Mouse (Mus musculus): ENCODE results near the gene Gm13272. TPM values are rescaled to one million over a fixed set of nuclear protein-coding genes. Genes with fewer than 3 reads are reported as not detected.
A peak's percentile ranks its signal among the peaks of the same experiment; 100 is the strongest.
"Not testable (repeated sequence)": the region's sequence is repeated elsewhere in the genome, so short reads cannot be mapped to it uniquely, and the experiment has no call there.

The Gm13272 gene
- polyA plus RNA-seq, 1 experiment: not detected

- H3K4me3 ChIP-seq (ENCODE audit: insufficient read depth, low read length); H3K27ac ChIP-seq (ENCODE audit: insufficient read depth, low read depth, low read length); H3K4me1 ChIP-seq (ENCODE audit: control insufficient read depth, insufficient read depth, low read length): not testable (repeated sequence)
Observed at GRCm38 (mm10) chr4:88762341-88762740, 17.3 kb upstream of the Gm13272 start.

DNA sequence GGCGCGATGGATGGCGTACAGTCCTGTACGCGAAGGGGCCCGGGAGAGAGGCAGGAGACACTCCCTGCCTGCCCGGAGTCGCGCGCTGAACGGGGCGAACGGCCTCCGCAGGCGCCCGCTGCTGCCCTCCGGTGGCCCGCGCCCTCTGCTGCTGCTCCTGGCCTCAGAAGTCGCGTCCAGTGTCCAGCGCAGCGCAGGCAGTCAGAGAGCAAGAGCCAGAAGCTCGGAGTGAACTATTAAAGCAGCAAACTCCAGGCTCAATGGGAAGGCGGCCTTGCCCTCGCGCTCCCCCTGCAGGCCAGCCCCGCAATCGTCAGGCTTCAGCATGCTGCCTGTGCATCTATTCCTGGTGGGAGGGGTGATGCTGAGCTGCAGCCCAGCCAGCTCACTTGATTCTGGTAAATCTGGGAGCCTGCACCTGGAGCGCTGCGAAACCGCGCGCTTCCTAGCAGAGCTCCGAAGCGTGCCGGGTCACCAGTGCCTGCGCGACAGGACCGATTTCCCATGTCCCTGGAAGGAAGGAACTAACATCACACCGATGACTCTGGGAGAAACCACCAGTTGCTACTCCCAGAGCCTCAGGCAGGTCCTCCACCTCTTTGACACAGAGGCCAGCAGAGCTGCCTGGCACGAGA, 16.1 kb upstream of the Gm13272 start:
- not testable (repeated sequence) for H3K27ac ChIP-seq (ENCODE audit: insufficient read depth, low read depth, low read length)

DNA sequence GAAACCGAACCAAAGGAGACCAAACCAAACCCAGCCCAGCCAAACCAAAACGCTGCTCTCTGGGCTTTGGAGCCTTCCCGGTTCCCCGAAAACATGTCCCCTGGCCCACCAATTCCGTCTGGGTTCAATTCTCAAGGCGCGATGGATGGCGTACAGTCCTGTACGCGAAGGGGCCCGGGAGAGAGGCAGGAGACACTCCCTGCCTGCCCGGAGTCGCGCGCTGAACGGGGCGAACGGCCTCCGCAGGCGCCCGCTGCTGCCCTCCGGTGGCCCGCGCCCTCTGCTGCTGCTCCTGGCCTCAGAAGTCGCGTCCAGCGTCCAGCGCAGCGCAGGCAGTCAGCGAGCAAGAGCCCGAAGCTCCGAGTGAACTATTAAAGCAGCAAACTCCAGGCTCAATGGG, 6.1 kb upstream of the Gm13272 start, which contains the start of gene Gm13290:
Gene Gm13290, plus strand, starts transcription at position 301 of the 400 bp plus-strand sequence.
- not testable (repeated sequence) for H3K4me1 ChIP-seq (ENCODE audit: control insufficient read depth, insufficient read depth, low read length); H3K27ac ChIP-seq (ENCODE audit: insufficient read depth, low read depth, low read length)

More for the DNA sequence above, 16.1 kb upstream of the Gm13272 start:
- not testable (repeated sequence) for H3K4me1 ChIP-seq (ENCODE audit: control insufficient read depth, insufficient read depth, low read length)
- H3K4me3 ChIP-seq (ENCODE audit: insufficient read depth, low read length): peak overlapping the region; percentile 41

GRCm38 (mm10) chr4:88776622-88777021, 3.0 kb upstream of the Gm13272 start, which contains the start of gene Gm13289:
Gene Gm13289, plus strand, starts transcription at chr4:88776922.
- not testable (repeated sequence) for H3K27ac ChIP-seq (ENCODE audit: insufficient read depth, low read depth, low read length); H3K4me3 ChIP-seq (ENCODE audit: insufficient read depth, low read length); H3K4me1 ChIP-seq (ENCODE audit: control insufficient read depth, insufficient read depth, low read length)

More for the DNA sequence above, 6.1 kb upstream of the Gm13272 start, which contains the start of gene Gm13290:
- not testable (repeated sequence) for H3K4me3 ChIP-seq (ENCODE audit: insufficient read depth, low read length)

- H3K4me3 ChIP-seq (ENCODE audit: insufficient read depth, low read length); H3K27ac ChIP-seq (ENCODE audit: insufficient read depth, low read depth, low read length); H3K4me1 ChIP-seq (ENCODE audit: control insufficient read depth, insufficient read depth, low read length): not testable (repeated sequence)
Observed at GRCm38 (mm10) chr4:88780320-88780719, 670 bp downstream of the Gm13272 start.

DNA sequence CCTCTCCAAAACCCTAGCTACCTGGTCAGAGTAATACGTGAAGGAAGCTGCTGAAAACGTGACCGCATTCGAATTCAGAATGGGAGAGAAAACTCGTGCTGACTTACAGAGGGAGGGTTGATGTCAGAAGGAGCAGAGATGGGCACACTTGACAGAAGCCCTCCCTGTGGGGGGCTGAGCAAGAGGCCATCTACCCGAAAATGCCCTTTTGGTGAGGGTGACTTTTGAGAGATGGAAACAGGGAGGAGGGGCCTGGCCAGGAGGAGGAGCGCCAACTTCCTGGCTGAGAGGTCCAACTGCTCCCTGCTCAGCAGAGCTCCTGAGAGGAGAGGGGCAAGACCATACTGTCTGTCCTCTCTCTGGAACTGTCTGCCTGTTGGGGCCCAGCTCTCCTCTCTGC, 2.2 kb downstream of the Gm13272 start, which contains the start of gene Ifnz:
Gene Ifnz, plus strand, starts transcription at position 301 of the 400 bp plus-strand sequence.
- not testable (repeated sequence) for H3K4me1 ChIP-seq (ENCODE audit: control insufficient read depth, insufficient read depth, low read length); H3K27ac ChIP-seq (ENCODE audit: insufficient read depth, low read depth, low read length)
- H3K4me3 ChIP-seq (ENCODE audit: insufficient read depth, low read length): peak within 1 kb of the TSS; percentile 44

DNA sequence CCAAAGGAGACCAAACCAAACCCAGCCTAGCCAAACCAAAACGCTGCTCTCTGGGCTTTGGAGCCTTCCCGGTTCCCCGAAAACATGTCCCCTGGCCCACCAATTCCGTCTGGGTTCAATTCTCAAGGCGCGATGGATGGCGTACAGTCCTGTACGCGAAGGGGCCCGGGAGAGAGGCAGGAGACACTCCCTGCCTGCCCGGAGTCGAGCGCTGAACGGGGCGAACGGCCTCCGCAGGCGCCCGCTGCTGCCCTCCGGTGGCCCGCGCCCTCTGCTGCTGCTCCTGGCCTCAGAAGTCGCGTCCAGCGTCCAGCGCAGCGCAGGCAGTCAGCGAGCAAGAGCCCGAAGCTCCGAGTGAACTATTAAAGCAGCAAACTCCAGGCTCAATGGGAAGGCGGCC, 2.7 kb downstream of the Gm13272 start:
- not testable (repeated sequence) for H3K4me1 ChIP-seq (ENCODE audit: control insufficient read depth, insufficient read depth, low read length); H3K27ac ChIP-seq (ENCODE audit: insufficient read depth, low read depth, low read length)
- peak overlapping the region; percentile 44 for H3K4me3 ChIP-seq (ENCODE audit: insufficient read depth, low read length)

GRCm38 (mm10) chr4:88785409-88785808, 5.8 kb downstream of the Gm13272 start, which contains the start of gene Gm13276:
Gene Gm13276, plus strand, starts transcription at chr4:88785709.
- H3K4me1 ChIP-seq (ENCODE audit: control insufficient read depth, insufficient read depth, low read length); H3K4me3 ChIP-seq (ENCODE audit: insufficient read depth, low read length); H3K27ac ChIP-seq (ENCODE audit: insufficient read depth, low read depth, low read length): not testable (repeated sequence)

- H3K27ac ChIP-seq (ENCODE audit: insufficient read depth, low read depth, low read length); H3K4me3 ChIP-seq (ENCODE audit: insufficient read depth, low read length); H3K4me1 ChIP-seq (ENCODE audit: control insufficient read depth, insufficient read depth, low read length): not testable (repeated sequence)
Observed at GRCm38 (mm10) chr4:88788402-88788801, 8.8 kb downstream of the Gm13272 start, which contains the start of gene Gm13277. Gene Gm13277, plus strand, starts transcription at chr4:88788632.

DNA sequence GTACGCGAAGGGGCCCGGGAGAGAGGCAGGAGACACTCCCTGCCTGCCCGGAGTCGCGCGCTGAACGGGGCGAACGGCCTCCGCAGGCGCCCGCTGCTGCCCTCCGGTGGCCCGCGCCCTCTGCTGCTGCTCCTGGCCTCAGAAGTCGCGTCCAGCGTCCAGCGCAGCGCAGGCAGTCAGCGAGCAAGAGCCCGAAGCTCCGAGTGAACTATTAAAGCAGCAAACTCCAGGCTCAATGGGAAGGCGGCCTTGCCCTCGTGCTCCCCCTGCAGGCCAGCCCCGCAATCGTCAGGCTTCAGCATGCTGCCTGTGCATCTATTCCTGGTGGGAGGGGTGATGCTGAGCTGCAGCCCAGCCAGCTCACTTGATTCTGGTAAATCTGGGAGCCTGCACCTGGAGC, 11.6 kb downstream of the Gm13272 start, which contains the start of gene Gm13278:
Gene Gm13278, plus strand, starts transcription at position 301 of the 400 bp plus-strand sequence.
- H3K4me1 ChIP-seq (ENCODE audit: control insufficient read depth, insufficient read depth, low read length); H3K4me3 ChIP-seq (ENCODE audit: insufficient read depth, low read length); H3K27ac ChIP-seq (ENCODE audit: insufficient read depth, low read depth, low read length): not testable (repeated sequence)

- H3K4me1 ChIP-seq (ENCODE audit: control insufficient read depth, insufficient read depth, low read length); H3K4me3 ChIP-seq (ENCODE audit: insufficient read depth, low read length); H3K27ac ChIP-seq (ENCODE audit: insufficient read depth, low read depth, low read length): not testable (repeated sequence)
Observed at GRCm38 (mm10) chr4:88793936-88794675, 14.5 kb downstream of the Gm13272 start, which contains the start of gene Gm13275. Gene Gm13275, plus strand, starts transcription at chr4:88794487.

- H3K4me3 ChIP-seq (ENCODE audit: insufficient read depth, low read length); H3K27ac ChIP-seq (ENCODE audit: insufficient read depth, low read depth, low read length); H3K4me1 ChIP-seq (ENCODE audit: control insufficient read depth, insufficient read depth, low read length): not testable (repeated sequence)
Observed at GRCm38 (mm10) chr4:88797097-88797496, 17.4 kb downstream of the Gm13272 start, which contains the start of gene Gm13279. Gene Gm13279, plus strand, starts transcription at chr4:88797397.

- H3K4me3 ChIP-seq (ENCODE audit: insufficient read depth, low read length); H3K4me1 ChIP-seq (ENCODE audit: control insufficient read depth, insufficient read depth, low read length); H3K27ac ChIP-seq (ENCODE audit: insufficient read depth, low read depth, low read length): not testable (repeated sequence)
Observed at GRCm38 (mm10) chr4:88799365-88799764, 19.7 kb downstream of the Gm13272 start, which contains the start of gene Gm13285. Gene Gm13285, plus strand, starts transcription at chr4:88799665.

- not testable (repeated sequence) for H3K27ac ChIP-seq (ENCODE audit: insufficient read depth, low read depth, low read length)
- H3K4me3 ChIP-seq (ENCODE audit: insufficient read depth, low read length): peak within 1 kb of the TSS; percentile 17; the same call in 1 of the 2 replicates
Observed at GRCm38 (mm10) chr4:88802954-88803353, 23.3 kb downstream of the Gm13272 start, which contains the start of gene Gm13287. Gene Gm13287, plus strand, starts transcription at chr4:88803254.

GRCm38 (mm10) chr4:88805231-88805630, 25.6 kb downstream of the Gm13272 start, which contains the start of gene Gm13288:
Gene Gm13288, plus strand, starts transcription at chr4:88805531.
- not testable (repeated sequence) for H3K4me1 ChIP-seq (ENCODE audit: control insufficient read depth, insufficient read depth, low read length); H3K27ac ChIP-seq (ENCODE audit: insufficient read depth, low read depth, low read length)
- H3K4me3 ChIP-seq (ENCODE audit: insufficient read depth, low read length): 0 out of 2 replicates have a peak within 1 kb of the TSS, but pooled peaks have one; percentile 14

More at GRCm38 (mm10) chr4:88802954-88803353, 23.3 kb downstream of the Gm13272 start, which contains the start of gene Gm13287:
- H3K4me1 ChIP-seq (ENCODE audit: control insufficient read depth, insufficient read depth, low read length): not testable (repeated sequence)

Data from bone marrow macrophage, adult 2 months (primary cell).